Mouse (Mus musculus) midbrain, postnatal 0 days (tissue): ENCODE measurements at regions not wholly inside any gene's neighbourhood (a gene's known extent, or its start where the extent isn't known, plus 50 kb on each side); places are given as distances from the start of the nearest gene placed in this dataset.

Experiments
- ATAC-seq: fragments of 200-750 bp; cut with Nextera tagmentation; 2 replicates; pipeline ENCODE4 v1.8.0; 2017; ENCODE audit warnings: moderate number of reproducible peaks, mild to moderate bottlenecking, moderate TSS enrichment, moderate library complexity; ENCODE audit not compliant: low FRiP score
- DNase-seq: peaks from one replicate; pipeline ENCODE4 v3.0.0-alpha.2; 2015; ENCODE audit warnings: low spot score
- H3K27ac ChIP-seq: fragments of 300-500 bp; sonication (generic); 2 replicates; pipeline ENCODE4 v1.5.1; 2014; ENCODE audit warnings: low read depth, mild to moderate bottlenecking, low read length, mixed read lengths
- H3K27me3 ChIP-seq: fragments of 300-500 bp; sonication (generic); 2 replicates; pipeline ENCODE4 v1.6.1; 2014; ENCODE audit warnings: low read length, control low read depth, mixed read lengths; ENCODE audit not compliant: insufficient read depth
- H3K36me3 ChIP-seq: fragments of 300-500 bp; sonication (generic); 2 replicates; pipeline ENCODE4 v1.6.1; 2014; ENCODE audit warnings: low read length, control low read depth, mixed read lengths; ENCODE audit not compliant: insufficient read depth
- H3K4me1 ChIP-seq: fragments of 300-500 bp; sonication (generic); 2 replicates; pipeline ENCODE4 v1.6.1; 2014; ENCODE audit warnings: mild to moderate bottlenecking, control low read depth, antibody characterized with exemption, low read length, mixed read lengths; ENCODE audit not compliant: insufficient read depth
- H3K4me2 ChIP-seq: fragments of 300-500 bp; sonication (generic); 2 replicates; pipeline ENCODE4 v1.6.1; 2014; ENCODE audit warnings: low read depth, mild to moderate bottlenecking, low read length, mixed read lengths; ENCODE audit not compliant: poor library complexity, severe bottlenecking
- H3K4me3 ChIP-seq: fragments of 300-500 bp; sonication (generic); 2 replicates; pipeline ENCODE4 v1.5.1; 2014; ENCODE audit warnings: low read depth, mild to moderate bottlenecking, low read length, moderate library complexity
- H3K9ac ChIP-seq: fragments of 300-500 bp; sonication (generic); replicated peaks from 2 replicates; pipeline ENCODE4 v1.6.1; 2014; ENCODE audit warnings: mild to moderate bottlenecking, low read length, moderate library complexity, mixed read lengths; ENCODE audit not compliant: poor library complexity, severe bottlenecking
- H3K9me3 ChIP-seq: fragments of 300-500 bp; sonication (generic); 2 replicates; pipeline ENCODE4 v1.6.1; 2016; ENCODE audit warnings: low read length, control low read depth
- CTCF ChIP-seq: IDR thresholded peaks from 2 replicates; pipeline ENCODE4 v1.5.1; 2016; ENCODE audit warnings: antibody characterized with exemption, mild to moderate bottlenecking
- WGBS: fragments of 180-500 bp; shearing (Covaris S2); extraction: QIAGEN DNeasy Blood & Tissue Kit; methylation state at CpG from one replicate; pipeline ENCODE4 v1.1.7; 2014; 5-methylcytosine and 5-hydroxymethylcytosine counted together

- no peak for TF ChIP-seq CTCF
- DNase-seq = no peak
- Histone ChIP-seq H3K4me3 (no peak overlapping the region), H3K36me3 (no peaks in the 10 kb centered on the region), H3K27ac (no peak overlapping the region), H3K9me3 (no peaks in the 10 kb centered on the region), H3K9ac (no peak overlapping the region), H3K27me3 (no peaks in the 10 kb centered on the region), H3K4me2 (no peak overlapping the region), H3K4me1 (no peaks in the 10 kb centered on the region)
- 89% methylated on average over 1 of the region's 1 CpGs for WGBS
- no peak for ATAC-seq
Measured at GRCm38 (mm10) chr5:97831421-97831820, 199.4 kb downstream of the Antxr2 start.

- no peak overlapping the region for H3K27ac ChIP-seq
- no peaks in the 10 kb centered on the region for H3K9me3 ChIP-seq
- no peak for TF ChIP-seq CTCF
- H3K4me3 ChIP-seq = no peak overlapping the region
- H3K27me3 ChIP-seq = no peaks in the 10 kb centered on the region
- no peaks in the 10 kb centered on the region for H3K4me1 ChIP-seq
- ATAC-seq (no peak), DNase-seq (no peak)
- H3K9ac ChIP-seq = no peak overlapping the region
- WGBS = 74% methylated on average over 3 of the region's 3 CpGs
- no peaks in the 10 kb centered on the region for H3K36me3 ChIP-seq
- H3K4me2 ChIP-seq = no peak overlapping the region
Measured at GRCm38 (mm10) chr5:97817485-97817884, 213.4 kb downstream of the Antxr2 start.

- 90% methylated on average over 6 of the region's 6 CpGs for WGBS
- Histone ChIP-seq H3K9me3 (no peaks in the 10 kb centered on the region), H3K4me3 (no peak overlapping the region), H3K9ac (no peak overlapping the region), H3K4me1 (no peaks in the 10 kb centered on the region), H3K4me2 (no peak overlapping the region), H3K27me3 (no peaks in the 10 kb centered on the region), H3K36me3 (no peaks in the 10 kb centered on the region), H3K27ac (no peak overlapping the region)
- no peak for TF ChIP-seq CTCF
- ATAC-seq (no peak), DNase-seq (no peak)
Measured at GRCm38 (mm10) chr5:97815357-97815756, 215.5 kb downstream of the Antxr2 start.

- no peaks in the 10 kb centered on the region for H3K36me3 ChIP-seq
- H3K27me3 ChIP-seq = no peaks in the 10 kb centered on the region
- no peaks in the 10 kb centered on the region for H3K4me1 ChIP-seq
- 88% methylated on average over 2 of the region's 2 CpGs for WGBS
- no peak overlapping the region for H3K27ac ChIP-seq
- no peaks in the 10 kb centered on the region for H3K9me3 ChIP-seq
- no peak for ATAC-seq
- TF ChIP-seq CTCF = no peak
- H3K4me3 ChIP-seq = no peak overlapping the region
- no peak overlapping the region for H3K9ac ChIP-seq
- no peak overlapping the region for H3K4me2 ChIP-seq
- DNase-seq = no peak
Measured at GRCm38 (mm10) chr5:97814700-97815099, 216.1 kb downstream of the Antxr2 start.

- DNase-seq = no peak
- no peaks in the 10 kb centered on the region for H3K27me3 ChIP-seq
- no peak for TF ChIP-seq CTCF
- no peaks in the 10 kb centered on the region for H3K36me3 ChIP-seq
- no peaks in the 10 kb centered on the region for H3K9me3 ChIP-seq
- H3K4me2 ChIP-seq = no peak overlapping the region
- 96% methylated on average over 1 of the region's 1 CpGs for WGBS
- no peak overlapping the region for H3K4me3 ChIP-seq
- no peaks in the 10 kb centered on the region for H3K4me1 ChIP-seq
- ATAC-seq = no peak
- no peak overlapping the region for H3K9ac ChIP-seq
- no peak overlapping the region for H3K27ac ChIP-seq
Measured at GRCm38 (mm10) chr5:97812611-97813350, 218.1 kb downstream of the Antxr2 start.

GRCm38 (mm10) chr5:97809007-97809406, 221.8 kb downstream of the Antxr2 start:
- Histone ChIP-seq H3K9ac (no peak overlapping the region), H3K4me1 (no peaks in the 10 kb centered on the region), H3K27me3 (no peaks in the 10 kb centered on the region), H3K27ac (no peak overlapping the region), H3K9me3 (no peaks in the 10 kb centered on the region), H3K4me3 (no peak overlapping the region), H3K4me2 (no peak overlapping the region), H3K36me3 (no peaks in the 10 kb centered on the region)
- peak; percentile 4 for DNase-seq
- whole genome bisulfite sequencing = 71% methylated on average over 2 of the region's 2 CpGs
- no peak for TF ChIP-seq CTCF
- no peak for ATAC-seq
